Mouse (Mus musculus) embryonic facial prominence, embryonic 12.5 days (tissue): ENCODE data around the gene Lrrc3. TPM values are rescaled to one million over a fixed set of nuclear protein-coding genes. Genes with fewer than 3 reads are reported as not detected.
A peak's percentile ranks its signal among the peaks of the same experiment; 100 is the strongest.

ENCODE experiments used
- ATAC-seq: fragments of 200-750 bp; cut with Nextera tagmentation; 2 replicates; pipeline ENCODE4 v1.8.0; 2017; ENCODE audit not compliant: insufficient number of reproducible peaks, insufficient read depth, low FRiP score, low TSS enrichment
- H3K27ac ChIP-seq: fragments of 300-500 bp; sonication (generic); 2 replicates; pipeline ENCODE4 v1.5.1; 2016; ENCODE audit warnings: mild to moderate bottlenecking
- H3K27me3 ChIP-seq: fragments of 300-500 bp; sonication (generic); 2 replicates; pipeline ENCODE4 v1.6.1; 2016; ENCODE audit warnings: mild to moderate bottlenecking, moderate library complexity
- H3K36me3 ChIP-seq: fragments of 300-500 bp; sonication (generic); 2 replicates; pipeline ENCODE4 v1.6.1; 2016; ENCODE audit warnings: mild to moderate bottlenecking
- H3K4me1 ChIP-seq: fragments of 300-500 bp; sonication (generic); 2 replicates; pipeline ENCODE4 v1.6.1; 2016
- H3K4me2 ChIP-seq: fragments of 300-500 bp; sonication (generic); replicated peaks from 2 replicates; pipeline ENCODE4 v1.6.1; 2016; ENCODE audit warnings: mild to moderate bottlenecking, moderate library complexity
- H3K4me3 ChIP-seq: fragments of 300-500 bp; sonication (generic); 2 replicates; pipeline ENCODE4 v1.5.1; 2016; ENCODE audit warnings: mild to moderate bottlenecking
- H3K9ac ChIP-seq: fragments of 300-500 bp; sonication (generic); 2 replicates; pipeline ENCODE4 v1.6.1; 2016; ENCODE audit warnings: mild to moderate bottlenecking, moderate library complexity
- H3K9me3 ChIP-seq: fragments of 300-500 bp; sonication (generic); 2 replicates; pipeline ENCODE4 v1.6.1; 2016; ENCODE audit warnings: mild to moderate bottlenecking, moderate library complexity
- WGBS: fragments of 180-500 bp; shearing (Covaris S2); methylation state at CpG from one replicate; pipeline ENCODE4 v1.1.7; 2016; 5-methylcytosine and 5-hydroxymethylcytosine counted together
- polyA plus RNA-seq: library from polyadenylated mRNA; unstranded; fragments of >200 nt; fragmentation: Nextera tagmentation; extraction: Ambion mirVana; gene quantifications from 2 replicates; pipeline ENCODE4 v1.2.1, GENCODE M21; 2016

Lrrc3 gene
- polyA plus RNA-seq, 1 experiment from 2014 or later, result 4.4 TPM

GRCm38 (mm10) chr10:77901871-77902210 lies 495 bp downstream of the Lrrc3 start:
- Histone ChIP-seq H3K9ac (peak overlapping the region; percentile 56), H3K9me3 (no peaks in the 10 kb centered on the region), H3K27ac (no peak overlapping the region), H3K27me3 (peaks cover 7% of the 10 kb centered on the region), H3K4me2 (peak overlapping the region; percentile 61), H3K36me3 (no peaks in the 10 kb centered on the region), H3K4me1 (peaks cover 7% of the 10 kb centered on the region; the same call in 1 of the 2 replicates), H3K4me3 (peak overlapping the region; percentile 48)
- ATAC-seq, result peak; percentile 30; the same call in 1 of the 2 replicates
- WGBS, result 2% methylated on average over 14 of the region's 14 CpGs

DNA sequence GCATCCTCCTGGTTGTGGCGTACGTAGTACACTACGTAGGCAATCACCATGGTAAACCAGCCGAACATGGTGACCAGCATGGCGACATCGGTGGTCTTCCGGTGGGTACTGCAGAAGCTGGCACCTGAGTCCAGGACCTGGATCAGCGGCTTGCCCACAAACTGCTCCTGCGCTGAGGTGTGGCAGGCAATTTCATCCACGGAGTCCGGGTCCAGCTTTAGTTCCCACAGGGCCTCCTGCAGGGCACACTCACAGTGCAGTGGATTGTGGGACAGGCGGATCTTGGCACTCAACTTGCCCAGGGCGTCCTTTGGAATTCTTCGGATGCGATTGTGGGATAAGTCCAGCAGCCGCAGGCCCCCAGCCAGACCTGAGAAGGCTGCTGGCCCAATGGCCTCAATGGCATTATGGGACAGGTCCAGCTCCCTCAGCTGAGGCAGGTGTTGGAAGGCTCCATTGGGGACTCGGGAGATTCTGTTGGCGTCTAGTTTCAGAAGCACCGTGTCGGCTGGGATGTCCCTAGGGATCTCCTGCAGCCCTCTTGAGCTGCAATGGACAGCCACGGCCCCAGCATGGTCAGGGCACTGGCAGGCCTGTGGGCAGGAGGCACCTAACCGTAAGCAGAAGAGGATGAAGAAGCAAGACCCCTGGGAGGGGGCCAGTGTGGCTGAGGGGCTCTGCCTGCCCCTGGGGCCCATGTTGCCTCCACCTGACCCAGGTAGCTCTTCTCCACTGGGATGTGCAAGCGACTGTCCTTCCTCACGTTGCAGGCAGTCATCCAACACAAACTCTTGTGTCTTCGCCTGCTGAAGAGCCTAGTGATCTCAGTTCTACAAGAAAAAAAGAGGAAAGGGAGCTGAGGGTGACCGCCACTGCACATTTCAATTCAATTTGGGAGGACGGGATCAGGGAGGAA lies 1.2 kb downstream of the Lrrc3 start:
- WGBS, result 86% methylated on average over 27 of the region's 27 CpGs
- Histone ChIP-seq H3K4me3 (peak overlapping the region; percentile 48; the same call in 1 of the 2 replicates), H3K4me2 (peak overlapping the region; percentile 61), H3K27me3 (peaks cover 7% of the 10 kb centered on the region), H3K9ac (no peak overlapping the region; the same call in 1 of the 2 replicates), H3K36me3 (no peaks in the 10 kb centered on the region), H3K27ac (no peak overlapping the region), H3K9me3 (no peaks in the 10 kb centered on the region), H3K4me1 (peaks cover 7% of the 10 kb centered on the region; the same call in 1 of the 2 replicates)
- ATAC-seq, result no peak

DNA sequence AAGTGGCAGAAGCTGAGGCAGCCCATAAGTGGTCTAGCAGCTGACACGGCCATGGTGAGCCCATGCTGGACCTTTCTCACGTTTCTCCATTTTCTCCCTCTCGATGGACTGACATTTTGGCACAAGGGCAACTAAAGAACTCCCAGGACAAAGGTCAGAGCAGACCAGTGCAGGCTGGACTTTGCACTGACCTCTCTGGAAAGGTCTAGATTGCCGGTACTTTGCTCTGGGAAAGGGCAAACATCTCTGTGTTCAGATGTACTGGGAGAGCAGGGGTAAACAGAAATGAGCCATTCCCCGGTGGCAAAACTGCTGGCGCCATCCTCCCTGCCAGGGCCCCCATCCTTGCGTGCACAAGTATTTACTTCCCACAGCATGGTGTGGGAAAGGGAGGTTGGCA lies 2.2 kb downstream of the Lrrc3 start:
- Histone ChIP-seq H3K27me3 (peaks cover 7% of the 10 kb centered on the region), H3K4me1 (peaks cover 7% of the 10 kb centered on the region; the same call in 1 of the 2 replicates), H3K9me3 (no peaks in the 10 kb centered on the region), H3K4me2 (no peak overlapping the region), H3K27ac (no peak overlapping the region), H3K4me3 (no peak overlapping the region), H3K9ac (no peak overlapping the region), H3K36me3 (no peaks in the 10 kb centered on the region)
- no peak for ATAC-seq
- 71% methylated on average over 7 of the region's 7 CpGs for whole genome bisulfite sequencing

- Histone ChIP-seq H3K4me3 (no peak overlapping the region), H3K27me3 (peaks cover 2% of the 10 kb centered on the region; the same call in 1 of the 2 replicates), H3K27ac (no peak overlapping the region), H3K36me3 (no peaks in the 10 kb centered on the region), H3K9me3 (no peaks in the 10 kb centered on the region), H3K9ac (no peak overlapping the region), H3K4me2 (no peak overlapping the region), H3K4me1 (no peaks in the 10 kb centered on the region)
- 60% methylated on average over 5 of the region's 5 CpGs for WGBS
- ATAC-seq, result no peak
Measured at GRCm38 (mm10) chr10:77895562-77895961, 6.8 kb downstream of the Lrrc3 start.

GRCm38 (mm10) chr10:77890987-77891565 lies 11.3 kb downstream of the Lrrc3 start:
- no peaks in the 10 kb centered on the region for H3K36me3 ChIP-seq
- H3K9ac ChIP-seq, result no peak overlapping the region
- no peak overlapping the region for H3K4me2 ChIP-seq
- 0 out of 2 replicates have a peak, but pooled peaks have one; percentile 35 for ATAC-seq
- H3K9me3 ChIP-seq, result no peaks in the 10 kb centered on the region
- 80% methylated on average over 8 of the region's 8 CpGs for WGBS
- H3K4me1 ChIP-seq, result no peaks in the 10 kb centered on the region
- H3K27me3 ChIP-seq, result no peaks in the 10 kb centered on the region
- H3K4me3 ChIP-seq, result no peak overlapping the region
- H3K27ac ChIP-seq, result no peak overlapping the region

- no peak overlapping the region for H3K4me3 ChIP-seq
- no peaks in the 10 kb centered on the region for H3K27me3 ChIP-seq
- no peak for ATAC-seq
- H3K4me2 ChIP-seq, result no peak overlapping the region
- no peaks in the 10 kb centered on the region for H3K4me1 ChIP-seq
- WGBS, result 51% methylated on average over 12 of the region's 12 CpGs
- H3K9me3 ChIP-seq, result no peaks in the 10 kb centered on the region; the same call in 1 of the 2 replicates
- H3K27ac ChIP-seq, result no peak overlapping the region
- H3K36me3 ChIP-seq, result no peaks in the 10 kb centered on the region
- no peak overlapping the region for H3K9ac ChIP-seq
Measured at GRCm38 (mm10) chr10:77886007-77886747, 16.2 kb downstream of the Lrrc3 start.

GRCm38 (mm10) chr10:77882553-77882952 lies 19.8 kb downstream of the Lrrc3 start:
- no peaks in the 10 kb centered on the region for H3K4me1 ChIP-seq
- WGBS, result 91% methylated on average over 5 of the region's 5 CpGs
- no peak overlapping the region for H3K9ac ChIP-seq
- no peak overlapping the region for H3K27ac ChIP-seq
- ATAC-seq, result no peak
- no peaks in the 10 kb centered on the region for H3K36me3 ChIP-seq
- H3K27me3 ChIP-seq, result no peaks in the 10 kb centered on the region
- H3K4me3 ChIP-seq, result no peak overlapping the region
- H3K4me2 ChIP-seq, result no peak overlapping the region
- no peaks in the 10 kb centered on the region; the same call in 1 of the 2 replicates for H3K9me3 ChIP-seq

GRCm38 (mm10) chr10:77880305-77880704 lies 22.0 kb downstream of the Lrrc3 start:
- H3K27ac ChIP-seq, result no peak overlapping the region

GRCm38 (mm10) chr10:77878985-77879384 lies 23.4 kb downstream of the Lrrc3 start:
- Histone ChIP-seq H3K27me3 (no peaks in the 10 kb centered on the region), H3K4me1 (no peaks in the 10 kb centered on the region), H3K36me3 (no peaks in the 10 kb centered on the region), H3K4me2 (no peak overlapping the region), H3K9ac (no peak overlapping the region), H3K27ac (no peak overlapping the region), H3K4me3 (no peak overlapping the region), H3K9me3 (no peaks in the 10 kb centered on the region; the same call in 1 of the 2 replicates)
- 61% methylated on average over 6 of the region's 6 CpGs for WGBS
- ATAC-seq, result no peak

More at GRCm38 (mm10) chr10:77880305-77880704, 22.0 kb downstream of the Lrrc3 start:
- H3K9ac ChIP-seq, result no peak overlapping the region
- no peaks in the 10 kb centered on the region for H3K4me1 ChIP-seq
- H3K9me3 ChIP-seq, result no peaks in the 10 kb centered on the region; the same call in 1 of the 2 replicates
- H3K4me3 ChIP-seq, result no peak overlapping the region
- no peaks in the 10 kb centered on the region for H3K36me3 ChIP-seq
- ATAC-seq, result no peak
- 81% methylated on average over 3 of the region's 3 CpGs for WGBS
- no peaks in the 10 kb centered on the region for H3K27me3 ChIP-seq
- no peak overlapping the region for H3K4me2 ChIP-seq

DNA sequence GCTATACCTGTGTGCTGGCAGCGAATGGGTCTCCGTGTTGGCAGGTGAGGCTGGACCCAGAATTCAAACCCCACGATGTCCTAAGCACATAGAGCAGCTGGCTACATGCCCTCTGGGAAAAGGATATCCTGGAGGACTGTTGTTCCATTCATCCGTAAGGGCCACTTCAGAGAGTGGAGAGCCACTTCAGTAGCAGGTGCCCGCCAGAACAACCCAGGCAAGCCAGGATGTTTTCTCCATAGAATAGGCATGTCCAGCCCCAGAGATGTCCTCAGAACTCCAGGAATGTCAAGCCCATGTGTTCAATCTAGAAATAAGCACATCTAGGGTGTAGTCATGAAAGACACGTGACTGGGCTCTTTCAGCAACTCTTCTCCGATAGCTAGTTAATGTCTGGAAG lies 32.7 kb downstream of the Lrrc3 start:
- WGBS, result 86% methylated on average over 7 of the region's 7 CpGs

DNA sequence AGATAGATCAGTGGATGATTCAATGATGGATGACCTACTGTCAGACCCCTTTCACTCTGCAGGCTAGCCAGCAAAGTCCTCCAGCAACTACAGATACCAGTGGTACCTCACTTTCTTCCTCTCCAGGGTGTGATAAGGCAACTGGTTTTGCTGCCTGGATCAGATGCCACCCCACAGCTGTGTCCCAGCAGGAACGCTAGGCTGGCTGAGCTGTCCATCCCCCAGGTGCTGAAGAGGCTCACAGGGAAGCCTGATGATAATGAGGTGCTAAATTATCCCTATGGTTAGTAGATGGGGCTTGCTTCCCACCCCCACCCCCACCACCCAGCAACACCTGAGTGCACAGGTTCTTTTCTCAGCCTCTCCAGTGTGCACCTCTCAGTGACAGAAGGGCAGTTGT lies 34.8 kb downstream of the Lrrc3 start:
- no peak overlapping the region for H3K9ac ChIP-seq
- no peaks in the 10 kb centered on the region for H3K9me3 ChIP-seq
- no peaks in the 10 kb centered on the region for H3K4me1 ChIP-seq
- no peak for ATAC-seq
- no peaks in the 10 kb centered on the region for H3K36me3 ChIP-seq
- WGBS, result 13% methylated on average over 1 of the region's 1 CpGs
- H3K4me3 ChIP-seq, result no peak overlapping the region
- no peak overlapping the region for H3K4me2 ChIP-seq
- H3K27me3 ChIP-seq, result no peaks in the 10 kb centered on the region
- no peak overlapping the region for H3K27ac ChIP-seq

More for the DNA sequence above, 32.7 kb downstream of the Lrrc3 start:
- no peaks in the 10 kb centered on the region for H3K36me3 ChIP-seq
- no peaks in the 10 kb centered on the region for H3K9me3 ChIP-seq
- no peak overlapping the region for H3K9ac ChIP-seq
- no peaks in the 10 kb centered on the region for H3K27me3 ChIP-seq
- H3K4me2 ChIP-seq, result no peak overlapping the region
- H3K4me1 ChIP-seq, result no peaks in the 10 kb centered on the region
- ATAC-seq, result no peak
- H3K4me3 ChIP-seq, result no peak overlapping the region
- H3K27ac ChIP-seq, result no peak overlapping the region
